Mouse (Mus musculus) cerebellum, postnatal 25 days (tissue): ENCODE results near the gene Pou5f1.
A peak's percentile ranks its signal among the peaks of the same experiment; 100 is the strongest.
"Not testable (repeated sequence)": the region's sequence is repeated elsewhere in the genome, so short reads cannot be mapped to it uniquely, and the experiment has no call there.

Experiments used
- DNase-seq, 2 experiments: peaks; one replicate each; pipeline ENCODE4 v3.0.0; 2021; ENCODE audit warnings: mixed read lengths in 2 of 2

Gene Pou5f1

GRCm38 (mm10) chr17:35505776-35506175 lies at the start of gene Pou5f1:
Gene Pou5f1 (plus strand): TSS chr17:35506018.
- DNase-seq = no peak

- DNase-seq = not testable (repeated sequence)
These were observed 47.6 kb upstream of the Pou5f1 start for GRCm38 (mm10) chr17:35458247-35458646.

GRCm38 (mm10) chr17:35460513-35461341 lies 45.1 kb upstream of the Pou5f1 start:
- not testable (repeated sequence) for DNase-seq

DNA sequence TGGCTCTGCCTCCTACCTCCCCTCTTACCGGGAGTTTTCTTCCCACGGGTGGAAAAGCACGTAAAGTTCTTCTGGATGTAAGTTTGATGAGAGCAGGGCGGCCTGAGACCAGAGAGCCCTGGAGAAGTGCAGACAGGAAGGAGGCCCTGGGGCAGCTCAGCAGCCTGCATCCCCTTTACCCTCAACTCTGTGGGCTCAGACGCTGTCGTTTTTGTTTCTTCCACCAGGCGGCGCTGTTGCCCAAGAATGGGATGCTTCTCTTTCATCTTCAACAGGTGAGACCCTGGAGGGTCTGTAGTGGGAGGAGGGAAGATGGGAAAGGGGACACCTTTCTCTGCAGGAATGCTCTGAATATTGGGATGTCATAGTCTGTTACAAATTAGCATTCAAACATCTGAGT lies 40.2 kb upstream of the Pou5f1 start:
- peak in 1 of 2 experiments; percentile 7 for DNase-seq

GRCm38 (mm10) chr17:35468936-35469335 lies 36.9 kb upstream of the Pou5f1 start:
- DNase-seq = not testable (repeated sequence)

DNA sequence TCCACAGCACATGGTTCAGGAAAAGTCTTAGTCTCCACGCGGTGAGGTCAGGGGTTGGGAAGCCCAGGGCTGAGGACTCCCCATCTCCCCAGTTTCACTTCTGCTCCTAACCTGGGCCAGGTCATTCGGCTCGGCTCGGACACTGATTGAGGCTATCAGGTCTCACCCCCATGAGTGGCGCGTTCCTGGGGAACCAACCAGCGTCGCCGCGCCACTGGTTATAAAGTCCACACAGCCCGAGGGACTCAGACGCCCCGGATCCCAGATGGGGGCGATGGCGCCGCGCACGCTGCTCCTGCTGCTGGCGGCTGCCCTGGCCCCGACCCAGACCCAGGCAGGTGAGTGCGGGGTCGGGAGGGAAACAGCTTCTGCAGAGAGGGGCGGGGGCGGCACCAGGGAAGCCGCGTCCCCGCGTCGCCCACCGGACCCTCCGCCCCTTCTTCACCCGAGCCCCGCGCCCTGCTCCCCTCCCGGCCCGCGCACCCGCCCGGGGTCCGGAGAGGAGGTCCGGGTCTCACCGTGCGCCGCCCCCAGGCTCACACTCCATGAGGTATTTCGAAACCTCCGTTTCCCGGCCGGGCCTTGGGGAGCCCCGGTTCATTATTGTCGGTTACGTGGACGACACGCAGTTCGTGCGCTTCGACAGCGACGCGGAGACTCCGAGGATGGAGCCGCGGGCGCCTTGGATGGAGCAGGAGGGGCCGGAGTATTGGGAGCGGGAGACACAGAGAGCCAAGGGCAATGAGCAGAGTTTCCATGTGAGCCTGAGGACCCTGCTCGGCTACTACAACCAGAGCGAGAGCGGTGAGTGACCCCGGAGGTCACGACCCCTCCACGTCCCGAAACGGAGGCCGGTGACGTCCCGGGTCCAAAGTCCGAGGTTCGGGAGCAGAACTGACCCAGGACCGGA lies 35.7 kb upstream of the Pou5f1 start, which contains the start of gene H2-Q10:
Gene H2-Q10, plus strand, starts transcription at position 248 of the 910 bp plus-strand sequence.
- DNase-seq = no peak

GRCm38 (mm10) chr17:35484066-35484465 lies 21.8 kb upstream of the Pou5f1 start:
- DNase-seq = peak; percentile 59 to 76

GRCm38 (mm10) chr17:35485702-35486101 lies 20.1 kb upstream of the Pou5f1 start:
- DNase-seq = no peak

GRCm38 (mm10) chr17:35486726-35487125 lies 19.1 kb upstream of the Pou5f1 start:
- DNase-seq = no peak

GRCm38 (mm10) chr17:35488041-35488440 lies 17.8 kb upstream of the Pou5f1 start:
- no peak for DNase-seq

- DNase-seq = no peak
These were observed 15.5 kb upstream of the Pou5f1 start for GRCm38 (mm10) chr17:35490320-35490719.

DNA sequence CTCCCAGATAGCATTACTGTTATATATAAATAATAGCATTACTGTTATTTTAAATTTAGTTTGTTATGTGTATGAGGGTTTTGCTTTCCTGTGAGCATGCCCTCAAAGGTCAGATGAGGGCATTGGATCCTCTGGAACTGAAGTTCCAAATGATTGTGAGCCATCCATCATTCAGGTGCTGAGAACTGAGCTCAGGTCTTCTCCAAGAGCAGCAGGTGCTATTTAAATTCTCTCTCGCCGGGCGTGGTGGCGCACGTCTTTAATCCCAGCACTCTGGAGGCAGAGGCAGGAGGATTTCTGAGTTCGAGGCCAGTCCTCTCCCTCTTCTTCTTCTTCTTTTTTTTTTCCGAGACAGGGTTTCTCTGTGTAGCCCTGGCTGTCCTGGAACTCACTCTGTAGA lies 8.7 kb upstream of the Pou5f1 start:
- DNase-seq = no peak

DNA sequence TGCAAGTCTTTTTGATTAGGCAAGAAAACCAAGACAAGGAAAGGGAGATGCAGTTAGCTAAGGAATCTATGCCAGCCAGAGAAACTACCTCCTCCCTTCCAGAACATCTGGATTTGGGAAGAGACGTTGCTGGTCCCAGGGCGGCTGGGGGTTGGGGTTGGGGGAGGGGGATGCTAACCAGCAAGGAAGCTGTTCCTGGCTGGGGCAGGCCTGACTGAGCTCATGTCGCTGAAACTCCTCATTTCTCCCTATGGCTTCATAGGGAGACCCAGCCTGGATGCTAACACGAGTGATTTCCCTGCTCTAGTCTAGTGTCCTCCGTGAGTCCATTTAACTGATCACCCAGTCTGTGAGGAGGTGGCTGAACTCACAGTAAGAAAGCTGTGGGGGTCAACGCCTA lies 3.6 kb upstream of the Pou5f1 start:
- no peak for DNase-seq

DNA sequence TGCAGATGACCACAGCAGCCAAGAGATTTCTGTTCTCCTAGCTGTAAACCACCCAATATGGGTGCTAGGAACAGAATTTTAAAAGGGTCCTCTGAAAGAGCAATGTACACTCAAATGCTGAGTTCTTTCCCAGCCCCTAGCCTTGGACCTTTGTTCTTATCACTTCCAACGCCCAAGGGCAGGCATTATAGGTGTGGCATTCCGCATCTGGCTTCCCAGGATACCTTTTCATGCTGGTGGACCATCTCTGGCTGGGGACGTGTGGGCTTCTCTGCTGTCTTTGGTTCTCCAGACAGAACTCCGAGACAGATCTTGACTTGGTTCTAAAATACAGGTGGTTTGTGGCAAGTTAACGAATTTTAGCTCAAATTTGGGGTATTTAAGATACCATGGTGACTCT lies 3.1 kb upstream of the Pou5f1 start:
- no peak for DNase-seq

GRCm38 (mm10) chr17:35503849-35504248 lies 2.0 kb upstream of the Pou5f1 start:
- no peak for DNase-seq

- DNase-seq = no peak
These were observed 963 bp upstream of the Pou5f1 start for GRCm38 (mm10) chr17:35504628-35505481.

DNA sequence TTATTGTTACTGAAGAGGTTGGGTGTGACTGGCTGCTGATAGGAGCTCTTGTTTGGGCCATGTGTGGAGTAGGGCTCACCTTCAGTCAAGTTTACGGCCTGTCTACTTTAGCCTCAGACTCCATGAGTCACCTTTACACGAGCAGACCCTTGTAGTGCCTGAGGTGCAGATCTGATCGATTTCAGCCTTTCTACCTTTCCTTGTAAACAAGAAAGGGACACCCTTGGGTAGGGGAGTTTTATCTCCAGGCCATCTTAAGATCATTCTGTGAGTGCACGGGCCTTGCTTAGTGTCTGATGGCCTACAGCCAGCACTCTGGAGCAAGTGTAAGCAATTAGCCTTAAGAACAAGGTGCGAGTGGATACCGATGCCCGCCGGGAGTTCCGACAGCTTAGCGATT lies 1.1 kb downstream of the Pou5f1 start:
- DNase-seq = no peak

GRCm38 (mm10) chr17:35507556-35508260 lies 1.9 kb downstream of the Pou5f1 start:
- DNase-seq = no peak

- DNase-seq = not testable (repeated sequence)
These were observed 2.5 kb downstream of the Pou5f1 start for GRCm38 (mm10) chr17:35508279-35508678.

DNA sequence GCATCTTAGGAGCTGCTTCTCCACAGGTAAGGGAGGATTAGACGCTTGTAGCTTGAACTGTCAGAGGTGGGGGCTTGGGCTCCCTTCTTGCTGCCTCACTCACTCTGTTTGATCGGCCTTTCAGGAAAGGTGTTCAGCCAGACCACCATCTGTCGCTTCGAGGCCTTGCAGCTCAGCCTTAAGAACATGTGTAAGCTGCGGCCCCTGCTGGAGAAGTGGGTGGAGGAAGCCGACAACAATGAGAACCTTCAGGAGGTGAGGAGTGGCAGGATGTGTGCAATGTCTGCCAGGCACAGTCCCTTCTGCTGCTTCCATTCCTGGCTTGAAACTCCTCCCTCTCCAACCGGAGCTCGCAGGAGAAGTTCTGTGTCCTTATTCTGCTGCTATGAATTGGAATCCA lies 3.5 kb downstream of the Pou5f1 start:
- DNase-seq = no peak

GRCm38 (mm10) chr17:35512916-35513626 lies 7.3 kb downstream of the Pou5f1 start:
- peak in 1 of 2 experiments; percentile 36 for DNase-seq
